Mouse (Mus musculus): ENCODE results near the gene Gm38392. TPM values are rescaled to one million over a fixed set of nuclear protein-coding genes. Genes with fewer than 3 reads are reported as not detected.

Gene Gm38392
- polyA plus RNA-seq, 1 experiment from 2014 or later: not detected

DNA sequence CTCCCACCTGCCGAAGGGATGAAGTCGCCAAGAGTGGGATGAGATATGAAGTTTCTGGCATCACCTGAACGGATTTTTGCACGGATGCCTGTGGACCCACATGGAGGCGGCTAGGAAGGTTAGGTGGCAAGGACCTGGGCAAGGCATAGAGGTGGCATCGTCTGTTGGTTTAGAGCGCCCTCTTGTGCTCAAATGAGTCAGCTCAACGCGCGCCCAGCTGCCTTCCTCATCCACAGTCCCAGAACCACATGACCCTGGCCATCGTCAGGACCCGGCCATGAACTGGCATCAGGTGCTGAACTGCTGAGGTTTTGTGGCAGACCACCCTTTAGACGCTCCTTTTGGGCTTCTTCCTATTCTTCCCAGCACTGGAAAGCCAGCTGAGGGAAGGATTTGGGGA lies 44.5 kb downstream of the Gm38392 start:
- Histone ChIP-seq H3K27ac (ENCODE audit: low read depth) (no peak overlapping the region), H3K4me2 (no peak overlapping the region), H3K4me1 (ENCODE audit: insufficient read depth) (no peaks in the 10 kb centered on the region), H3K36me3 (ENCODE audit: insufficient read depth) (no peaks in the 10 kb centered on the region), H3K27me3 (ENCODE audit: insufficient read depth, low read length) (peaks cover 64% of the 10 kb centered on the region), H3K9ac (no peak overlapping the region), H3K4me3 (ENCODE audit: low read depth, low read length) (no peak overlapping the region), H3K9me3 (ENCODE audit: low read depth, low read length) (no peaks in the 10 kb centered on the region)
- peak; percentile 85 for TF ChIP-seq CTCF (IDR thresholded peaks at IDR 0.05; ENCODE audit: low read depth)
- 1% methylated on average over 13 of the region's 13 CpGs for WGBS
- DNase-seq: peak; percentile 84
- peak; percentile 36; the same call in 1 of the 2 replicates for ATAC-seq (ENCODE audit: insufficient read depth)

DNA sequence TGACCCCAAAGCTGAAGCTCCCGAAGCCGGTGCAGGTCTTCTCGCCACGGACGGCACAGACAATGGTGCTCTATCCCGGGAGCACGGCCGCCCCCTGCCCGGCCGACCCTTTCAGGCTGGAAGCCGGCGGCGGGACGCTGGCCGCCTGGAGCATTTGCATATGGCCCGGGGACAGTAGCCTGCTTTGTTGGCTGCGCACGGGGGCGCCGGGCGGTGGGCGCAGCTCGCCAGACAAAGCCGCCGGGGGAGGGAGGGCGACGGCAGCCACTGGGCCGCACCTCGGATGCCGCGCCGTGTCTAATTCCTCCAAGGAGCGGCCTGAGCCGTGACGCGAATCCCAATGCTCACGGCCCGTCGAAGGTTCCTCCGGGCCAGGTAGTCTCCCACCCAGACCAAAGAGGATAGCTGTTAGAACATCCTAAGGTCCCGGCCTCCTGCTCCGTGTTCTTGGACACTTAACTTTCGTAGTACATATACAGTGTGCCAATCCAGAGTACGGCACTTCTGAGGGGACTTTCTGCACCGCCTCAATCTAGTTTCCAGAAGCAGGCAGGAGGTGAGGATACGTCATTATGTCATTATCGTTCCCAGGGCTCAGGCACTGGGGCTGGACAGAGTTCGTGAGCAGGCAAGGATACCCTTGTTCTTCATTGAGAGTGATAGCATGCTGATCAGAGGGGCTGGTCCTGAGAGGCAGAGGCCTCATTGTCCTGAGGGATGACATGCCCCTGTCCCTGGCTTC lies 45.8 kb downstream of the Gm38392 start:
- H3K27me3 ChIP-seq (ENCODE audit: insufficient read depth, low read length): peaks cover 71% of the 10 kb centered on the region
- H3K4me1 ChIP-seq (ENCODE audit: insufficient read depth): no peaks in the 10 kb centered on the region
- peak overlapping the region; percentile 31; the same call in 1 of the 2 replicates for H3K4me2 ChIP-seq
- no peak overlapping the region for H3K9ac ChIP-seq
- H3K27ac ChIP-seq (ENCODE audit: low read depth): no peak overlapping the region
- ATAC-seq (ENCODE audit: insufficient read depth) (no peak), DNase-seq (no peak)
- no peaks in the 10 kb centered on the region for H3K36me3 ChIP-seq (ENCODE audit: insufficient read depth)
- WGBS: 3% methylated on average over 48 of the region's 48 CpGs
- H3K4me3 ChIP-seq (ENCODE audit: low read depth, low read length): peak overlapping the region; percentile 16; the same call in 1 of the 2 replicates
- TF ChIP-seq CTCF (IDR thresholded peaks at IDR 0.05; ENCODE audit: low read depth): no peak
- no peaks in the 10 kb centered on the region for H3K9me3 ChIP-seq (ENCODE audit: low read depth, low read length)

DNA sequence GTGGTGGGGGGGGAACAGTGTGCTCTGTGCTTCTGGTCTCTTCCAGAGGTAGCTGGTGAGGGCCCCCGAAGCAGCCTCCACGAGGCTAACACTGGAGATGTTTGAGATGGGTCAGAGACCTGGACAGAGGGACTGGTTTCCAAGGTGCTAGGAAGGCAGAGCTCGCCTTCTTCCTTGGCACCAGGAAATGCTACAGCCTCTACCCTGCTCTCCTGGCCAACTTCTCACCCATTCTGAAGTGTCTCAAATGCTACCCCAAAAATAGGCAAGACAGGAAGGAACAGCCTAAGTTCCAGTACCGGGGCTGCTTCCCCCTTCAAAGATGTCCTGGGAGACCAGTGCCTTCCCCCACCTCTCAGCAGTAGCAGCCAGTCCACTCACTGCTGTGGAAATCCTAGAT lies 47.6 kb downstream of the Gm38392 start:
- 51% methylated on average over 4 of the region's 4 CpGs for WGBS
- H3K9ac ChIP-seq: no peak overlapping the region
- H3K36me3 ChIP-seq (ENCODE audit: insufficient read depth): no peaks in the 10 kb centered on the region
- no peak for DNase-seq
- no peaks in the 10 kb centered on the region for H3K9me3 ChIP-seq (ENCODE audit: low read depth, low read length)
- ATAC-seq (ENCODE audit: insufficient read depth): no peak
- H3K4me2 ChIP-seq: no peak overlapping the region
- peaks cover 76% of the 10 kb centered on the region for H3K27me3 ChIP-seq (ENCODE audit: insufficient read depth, low read length)
- H3K27ac ChIP-seq (ENCODE audit: low read depth): no peak overlapping the region
- H3K4me3 ChIP-seq (ENCODE audit: low read depth, low read length): no peak overlapping the region
- no peak for TF ChIP-seq CTCF (IDR thresholded peaks at IDR 0.05; ENCODE audit: low read depth)
- H3K4me1 ChIP-seq (ENCODE audit: insufficient read depth): no peaks in the 10 kb centered on the region

DNA sequence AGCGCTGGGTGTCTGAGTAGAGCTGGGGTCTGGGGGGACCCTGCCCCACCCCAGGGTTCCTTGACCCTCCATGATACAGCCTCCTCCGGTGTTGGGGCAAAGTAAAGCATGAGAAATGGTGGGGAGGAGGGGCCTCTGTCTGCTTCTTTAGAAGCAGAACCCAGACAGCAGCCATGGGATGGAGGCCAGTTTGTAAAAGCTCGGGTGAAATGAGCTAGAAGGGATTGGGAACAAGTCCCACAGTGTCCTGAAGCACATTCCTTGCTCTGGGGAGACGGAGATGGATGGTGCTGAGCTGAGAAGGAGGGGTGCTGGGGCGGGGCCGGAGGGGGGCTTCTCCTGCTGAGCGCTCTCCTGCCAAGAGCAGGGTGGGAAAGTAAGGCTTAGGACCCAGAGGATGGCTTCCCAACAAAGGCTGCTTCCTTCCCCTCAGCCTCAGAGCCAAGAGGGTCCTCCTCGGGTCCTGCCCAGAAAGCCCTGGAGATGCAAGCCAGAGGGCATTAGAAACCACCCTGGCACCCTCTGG lies 48.1 kb downstream of the Gm38392 start:
- H3K27me3 ChIP-seq (ENCODE audit: insufficient read depth, low read length): peaks cover 76% of the 10 kb centered on the region
- H3K9me3 ChIP-seq (ENCODE audit: low read depth, low read length): no peaks in the 10 kb centered on the region
- no peak for TF ChIP-seq CTCF (IDR thresholded peaks at IDR 0.05; ENCODE audit: low read depth)
- H3K27ac ChIP-seq (ENCODE audit: low read depth): no peak overlapping the region
- H3K4me1 ChIP-seq (ENCODE audit: insufficient read depth): no peaks in the 10 kb centered on the region
- 32% methylated on average over 8 of the region's 8 CpGs for whole genome bisulfite sequencing
- no peak overlapping the region for H3K4me2 ChIP-seq
- DNase-seq (no peak), ATAC-seq (ENCODE audit: insufficient read depth) (no peak)
- H3K4me3 ChIP-seq (ENCODE audit: low read depth, low read length): no peak overlapping the region
- H3K36me3 ChIP-seq (ENCODE audit: insufficient read depth): no peaks in the 10 kb centered on the region
- H3K9ac ChIP-seq: no peak overlapping the region

DNA sequence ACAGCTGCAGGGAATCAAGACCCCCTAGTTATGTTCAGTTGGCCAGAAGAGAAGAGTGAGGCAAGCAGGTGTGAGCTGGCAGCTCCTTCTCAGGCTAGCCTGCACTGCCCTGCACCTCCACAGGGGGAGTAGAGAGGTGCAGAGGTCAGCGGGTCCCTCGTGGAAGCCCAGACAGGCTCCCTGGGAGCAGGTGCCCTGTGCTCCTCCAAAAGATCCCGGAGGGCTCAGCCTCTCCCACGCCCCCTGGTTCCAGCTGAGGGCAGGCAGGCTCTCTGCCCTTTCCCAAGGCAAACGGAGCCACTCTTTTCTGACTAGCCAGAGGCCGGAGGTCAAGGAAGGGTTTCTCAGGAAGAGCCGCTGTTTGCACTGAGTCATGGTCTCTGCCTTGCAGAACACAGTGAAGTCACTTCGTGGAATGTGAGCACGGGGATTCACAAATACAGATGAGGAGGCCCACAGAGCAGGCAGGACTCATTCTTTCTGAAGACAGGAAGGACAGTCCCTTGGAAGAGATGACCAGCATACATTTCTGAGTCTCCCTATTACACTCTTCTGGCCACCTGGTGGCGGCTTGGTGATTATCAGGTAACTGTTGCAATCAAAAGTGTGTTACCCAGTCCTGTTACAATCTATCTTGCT lies 49.3 kb downstream of the Gm38392 start:
- Histone ChIP-seq H3K27ac (ENCODE audit: low read depth) (no peak overlapping the region), H3K4me2 (no peak overlapping the region), H3K36me3 (ENCODE audit: insufficient read depth) (no peaks in the 10 kb centered on the region), H3K4me1 (ENCODE audit: insufficient read depth) (no peaks in the 10 kb centered on the region), H3K27me3 (ENCODE audit: insufficient read depth, low read length) (peaks cover 71% of the 10 kb centered on the region), H3K9me3 (ENCODE audit: low read depth, low read length) (no peaks in the 10 kb centered on the region), H3K4me3 (ENCODE audit: low read depth, low read length) (no peak overlapping the region), H3K9ac (no peak overlapping the region)
- peak; percentile 56 for TF ChIP-seq CTCF (IDR thresholded peaks at IDR 0.05; ENCODE audit: low read depth)
- ATAC-seq (ENCODE audit: insufficient read depth): no peak
- WGBS: 9% methylated on average over 10 of the region's 10 CpGs
- DNase-seq: peak; percentile 31

DNA sequence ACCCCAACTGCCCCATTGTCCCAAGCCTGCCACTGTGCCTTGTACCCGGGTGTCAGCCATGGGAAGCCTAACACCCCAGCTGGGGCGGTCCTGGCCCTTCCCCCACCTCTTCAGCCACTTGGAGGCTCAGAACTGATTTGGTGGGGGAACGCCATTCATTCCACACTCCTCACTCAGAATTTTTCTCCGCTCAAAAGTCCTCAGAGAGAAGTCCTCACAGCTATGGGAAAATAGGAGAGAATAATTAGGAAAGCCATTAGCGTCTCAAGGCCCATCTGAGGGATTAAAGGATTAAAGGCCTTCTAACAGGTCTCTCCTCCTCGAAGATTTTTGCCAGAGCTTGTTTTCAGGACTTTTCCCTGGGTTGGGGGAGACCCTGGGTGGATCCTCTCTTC lies 49.9 kb downstream of the Gm38392 start:
- WGBS: 28% methylated on average over 6 of the region's 6 CpGs
- Histone ChIP-seq H3K9ac (no peak overlapping the region), H3K9me3 (ENCODE audit: low read depth, low read length) (no peaks in the 10 kb centered on the region), H3K36me3 (ENCODE audit: insufficient read depth) (no peaks in the 10 kb centered on the region), H3K4me2 (no peak overlapping the region), H3K4me3 (ENCODE audit: low read depth, low read length) (no peak overlapping the region), H3K4me1 (ENCODE audit: insufficient read depth) (no peaks in the 10 kb centered on the region), H3K27me3 (ENCODE audit: insufficient read depth, low read length) (peaks cover 68% of the 10 kb centered on the region), H3K27ac (ENCODE audit: low read depth) (no peak overlapping the region)
- ATAC-seq (ENCODE audit: insufficient read depth): no peak
- no peak for TF ChIP-seq CTCF (IDR thresholded peaks at IDR 0.05; ENCODE audit: low read depth)
- DNase-seq: no peak

DNA sequence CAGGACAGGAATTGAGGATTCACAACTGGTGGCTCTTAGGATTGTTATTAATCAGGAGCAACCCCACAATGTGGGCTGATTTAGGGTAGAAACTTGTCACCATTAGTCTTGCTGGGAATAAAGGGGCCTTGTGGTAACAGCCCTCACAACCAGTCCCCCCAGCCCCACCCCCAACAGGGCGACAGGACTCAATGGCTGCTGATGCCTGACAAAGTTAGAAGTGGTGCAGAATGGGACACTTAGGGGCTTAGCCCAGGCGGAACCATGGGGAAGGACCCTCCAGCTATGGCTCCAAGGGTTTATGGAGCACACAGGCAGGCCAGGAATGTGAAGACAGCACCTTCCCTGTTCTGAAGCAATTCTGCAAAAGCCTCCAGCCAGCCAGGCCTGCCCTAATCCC lies 51.4 kb downstream of the Gm38392 start:
- Histone ChIP-seq H3K4me2 (no peak overlapping the region), H3K9me3 (ENCODE audit: low read depth, low read length) (no peaks in the 10 kb centered on the region), H3K9ac (no peak overlapping the region), H3K4me3 (ENCODE audit: low read depth, low read length) (no peak overlapping the region), H3K27me3 (ENCODE audit: insufficient read depth, low read length) (peaks cover 52% of the 10 kb centered on the region), H3K4me1 (ENCODE audit: insufficient read depth) (no peaks in the 10 kb centered on the region), H3K27ac (ENCODE audit: low read depth) (no peak overlapping the region), H3K36me3 (ENCODE audit: insufficient read depth) (no peaks in the 10 kb centered on the region)
- WGBS: 70% methylated on average over 2 of the region's 2 CpGs
- no peak for ATAC-seq (ENCODE audit: insufficient read depth)
- TF ChIP-seq CTCF (IDR thresholded peaks at IDR 0.05; ENCODE audit: low read depth): no peak
- no peak for DNase-seq

All from lung, embryonic 14.5 days (tissue).